Mouse (Mus musculus): ENCODE results near the gene P4ha3. TPM values are rescaled to one million over a fixed set of nuclear protein-coding genes. Genes with fewer than 3 reads are reported as not detected.

Gene P4ha3
- polyA plus RNA-seq, 2 experiments, result 0.83 to 1.5 TPM

DNA sequence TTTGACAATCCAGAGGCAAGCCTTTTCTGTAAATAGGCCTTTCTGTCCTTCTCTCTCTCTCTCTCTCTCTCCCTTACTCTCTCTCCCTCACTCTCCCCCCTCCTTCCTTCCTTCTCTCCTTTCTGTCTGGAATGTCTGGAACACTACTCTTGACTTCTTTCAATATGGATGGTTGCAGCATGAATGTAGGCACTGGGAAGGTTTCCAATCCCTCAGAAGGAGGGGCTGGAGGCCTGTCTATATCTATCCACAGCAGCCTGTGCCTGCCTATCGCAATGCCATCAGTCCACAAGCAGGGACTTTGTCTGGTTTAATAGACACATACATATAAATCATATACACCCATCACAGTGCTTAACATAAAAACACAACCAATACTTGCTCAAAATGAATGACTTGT lies 23.9 kb downstream of the P4ha3 start:
- no peak for ATAC-seq (ENCODE audit: insufficient read depth)

GRCm38 (mm10) chr7:100309679-100310078 lies 24.4 kb downstream of the P4ha3 start:
- Histone ChIP-seq H3K4me2 (ENCODE audit: low read depth) (no peak overlapping the region), H3K4me3 (ENCODE audit: insufficient read depth in 1 of 2, low read depth in 2 of 2, low read length in 2 of 2) (no peak overlapping the region), H3K4me1 (replicated peaks; ENCODE audit: control insufficient read depth in 2 of 2, insufficient read depth in 2 of 2, low read length in 1 of 2) (peaks cover 3 to 8% of the 10 kb centered on the region in 2 experiments; a peak in 3 of 4 replicates), H3K9ac (replicated peaks) (no peak overlapping the region), H3K27ac (no peak overlapping the region), H3K27me3 (ENCODE audit: control insufficient read depth, insufficient read depth, low read length) (no peaks in the 10 kb centered on the region), H3K36me3 (replicated peaks; ENCODE audit: control insufficient read depth, insufficient read depth, low read depth) (no peaks in the 10 kb centered on the region), H3K9me3 (ENCODE audit: control insufficient read depth, low read length) (no peaks in the 10 kb centered on the region)
- TF ChIP-seq CTCF (IDR thresholded peaks at IDR 0.05; ENCODE audit: low read depth) (no peak), EP300 (IDR thresholded peaks at IDR 0.05; ENCODE audit: low read depth) (no peak)
- whole genome bisulfite sequencing (ENCODE audit: insufficient replicate concordance), result 49% methylated on average over 6 of the region's 6 CpGs
- no peak for DNase-seq (ENCODE audit: low read depth in 3 of 3, low spot score in 3 of 3)
- no peak for ATAC-seq (ENCODE audit: insufficient read depth)

More for the DNA sequence above, 23.9 kb downstream of the P4ha3 start:
- Histone ChIP-seq H3K4me2 (ENCODE audit: low read depth) (no peak overlapping the region), H3K27me3 (ENCODE audit: control insufficient read depth, insufficient read depth, low read length) (no peaks in the 10 kb centered on the region), H3K27ac (no peak overlapping the region), H3K9me3 (ENCODE audit: control insufficient read depth, low read length) (no peaks in the 10 kb centered on the region), H3K9ac (replicated peaks) (no peak overlapping the region), H3K36me3 (replicated peaks; ENCODE audit: control insufficient read depth, insufficient read depth, low read depth) (no peaks in the 10 kb centered on the region), H3K4me3 (ENCODE audit: insufficient read depth in 1 of 2, low read depth in 2 of 2, low read length in 2 of 2) (no peak overlapping the region), H3K4me1 (replicated peaks; ENCODE audit: control insufficient read depth in 2 of 2, insufficient read depth in 2 of 2, low read length in 1 of 2) (peaks cover 3 to 8% of the 10 kb centered on the region in 2 experiments; a peak in 3 of 4 replicates)
- no peak for DNase-seq (ENCODE audit: low read depth in 3 of 3, low spot score in 3 of 3)
- 33% methylated on average over 1 of the region's 1 CpGs for whole genome bisulfite sequencing (ENCODE audit: insufficient replicate concordance)
- 0 out of 2 replicates have a peak, but pooled peaks have one; percentile 20 for TF ChIP-seq EP300 (IDR thresholded peaks at IDR 0.05; ENCODE audit: low read depth)
- no peak for TF ChIP-seq CTCF (IDR thresholded peaks at IDR 0.05; ENCODE audit: low read depth)

DNA sequence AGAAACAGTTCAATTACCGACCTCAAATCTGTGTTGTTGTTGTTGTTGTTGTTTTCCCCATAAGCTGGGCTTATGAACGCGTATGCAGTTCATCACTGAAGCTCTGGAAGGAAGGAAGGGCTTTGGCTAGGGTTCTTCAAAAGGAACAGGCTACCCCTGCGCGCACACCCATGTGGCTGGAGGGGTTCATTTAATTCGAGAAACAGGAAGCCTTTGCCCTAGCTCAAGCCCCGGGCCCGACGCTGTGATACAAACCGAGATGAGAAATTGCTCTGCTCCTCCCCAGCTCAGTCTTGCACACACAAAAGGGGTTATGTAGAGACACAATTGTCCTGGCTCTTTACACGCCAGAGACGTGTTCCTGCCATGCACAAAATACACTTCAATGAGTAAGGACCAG lies 25.0 kb downstream of the P4ha3 start:
- H3K4me2 ChIP-seq (ENCODE audit: low read depth), result no peak overlapping the region
- no peaks in the 10 kb centered on the region for H3K9me3 ChIP-seq (ENCODE audit: control insufficient read depth, low read length)
- TF ChIP-seq EP300 (IDR thresholded peaks at IDR 0.05; ENCODE audit: low read depth) (no peak), CTCF (IDR thresholded peaks at IDR 0.05; ENCODE audit: low read depth) (no peak)
- no peaks in the 10 kb centered on the region for H3K27me3 ChIP-seq (ENCODE audit: control insufficient read depth, insufficient read depth, low read length)
- no peak overlapping the region for H3K9ac ChIP-seq (replicated peaks)
- no peaks in the 10 kb centered on the region for H3K36me3 ChIP-seq (replicated peaks; ENCODE audit: control insufficient read depth, insufficient read depth, low read depth)
- ATAC-seq (ENCODE audit: insufficient read depth) (no peak), DNase-seq (ENCODE audit: low read depth in 3 of 3, low spot score in 3 of 3) (no peak)
- WGBS (ENCODE audit: insufficient replicate concordance), result 54% methylated on average over 12 of the region's 12 CpGs
- no peak overlapping the region for H3K4me3 ChIP-seq (ENCODE audit: insufficient read depth in 1 of 2, low read depth in 2 of 2, low read length in 2 of 2)
- peaks cover 3 to 8% of the 10 kb centered on the region in 2 experiments; a peak in 3 of 4 replicates for H3K4me1 ChIP-seq (replicated peaks; ENCODE audit: control insufficient read depth in 2 of 2, insufficient read depth in 2 of 2, low read length in 1 of 2)
- H3K27ac ChIP-seq, result no peak overlapping the region

- H3K4me3 ChIP-seq (ENCODE audit: insufficient read depth in 1 of 2, low read depth in 2 of 2, low read length in 2 of 2), result no peak overlapping the region
- peaks cover 3 to 18% of the 10 kb centered on the region in 2 experiments; a peak in 3 of 4 replicates for H3K4me1 ChIP-seq (replicated peaks; ENCODE audit: control insufficient read depth in 2 of 2, insufficient read depth in 2 of 2, low read length in 1 of 2)
- DNase-seq (ENCODE audit: low read depth in 3 of 3, low spot score in 3 of 3) (no peak), ATAC-seq (ENCODE audit: insufficient read depth) (no peak)
- no peaks in the 10 kb centered on the region for H3K36me3 ChIP-seq (replicated peaks; ENCODE audit: control insufficient read depth, insufficient read depth, low read depth)
- TF ChIP-seq EP300 (IDR thresholded peaks at IDR 0.05; ENCODE audit: low read depth) (no peak), CTCF (IDR thresholded peaks at IDR 0.05; ENCODE audit: low read depth) (no peak)
- 62% methylated on average over 4 of the region's 4 CpGs for WGBS (ENCODE audit: insufficient replicate concordance)
- H3K27ac ChIP-seq, result no peak overlapping the region
- H3K9me3 ChIP-seq (ENCODE audit: control insufficient read depth, low read length), result no peaks in the 10 kb centered on the region
- no peak overlapping the region for H3K4me2 ChIP-seq (ENCODE audit: low read depth)
- H3K9ac ChIP-seq (replicated peaks), result no peak overlapping the region
- no peaks in the 10 kb centered on the region for H3K27me3 ChIP-seq (ENCODE audit: control insufficient read depth, insufficient read depth, low read length)
Measured at GRCm38 (mm10) chr7:100312716-100313115, 27.4 kb downstream of the P4ha3 start.

DNA sequence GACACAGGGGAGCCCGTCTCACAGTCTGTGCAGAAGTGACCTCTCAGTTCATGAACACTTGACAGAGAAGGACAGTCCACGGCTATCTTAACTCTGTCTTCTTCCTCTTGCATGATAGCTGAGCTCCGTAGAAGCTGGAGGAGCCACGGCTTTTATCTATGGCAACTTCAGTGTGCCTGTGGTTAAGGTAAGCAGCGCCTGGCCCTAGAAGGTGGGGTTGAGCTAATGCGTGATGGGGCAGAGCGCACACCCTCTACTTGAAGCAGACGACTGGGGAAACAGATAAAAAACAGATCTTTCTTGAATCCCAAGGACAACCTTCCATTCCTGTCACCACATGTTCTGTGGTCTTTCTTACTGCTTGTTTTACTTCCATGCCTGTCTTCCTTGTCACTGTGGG lies 31.6 kb downstream of the P4ha3 start:
- H3K9me3 ChIP-seq (ENCODE audit: control insufficient read depth, low read length), result no peaks in the 10 kb centered on the region
- no peaks in the 10 kb centered on the region for H3K27me3 ChIP-seq (ENCODE audit: control insufficient read depth, insufficient read depth, low read length)
- H3K27ac ChIP-seq, result no peak overlapping the region
- TF ChIP-seq EP300 (IDR thresholded peaks at IDR 0.05; ENCODE audit: low read depth) (peak; percentile 51; the same call in 1 of the 2 replicates), CTCF (IDR thresholded peaks at IDR 0.05; ENCODE audit: low read depth) (no peak)
- no peak overlapping the region for H3K9ac ChIP-seq (replicated peaks)
- no peak overlapping the region for H3K4me3 ChIP-seq (ENCODE audit: insufficient read depth in 1 of 2, low read depth in 2 of 2, low read length in 2 of 2)
- peak; percentile 83 for ATAC-seq (ENCODE audit: insufficient read depth)
- peaks cover 0 to 14% of the 10 kb centered on the region in 2 experiments; a peak in 2 of 4 replicates for H3K4me1 ChIP-seq (replicated peaks; ENCODE audit: control insufficient read depth in 2 of 2, insufficient read depth in 2 of 2, low read length in 1 of 2)
- peak overlapping the region; percentile 11 for H3K4me2 ChIP-seq (ENCODE audit: low read depth)
- peak in 2 of 3 experiments; percentile 4 to 30 for DNase-seq (ENCODE audit: low read depth in 3 of 3, low spot score in 3 of 3)
- H3K36me3 ChIP-seq (replicated peaks; ENCODE audit: control insufficient read depth, insufficient read depth, low read depth), result no peaks in the 10 kb centered on the region
- WGBS (ENCODE audit: insufficient replicate concordance), result 13% methylated on average over 8 of the region's 8 CpGs

All from liver, embryonic 14.5 days (tissue).